Mouse (Mus musculus) heart, postnatal 0 days (tissue): Measurements from ENCODE around the gene Sap30l.

Experiments used
- CTCF ChIP-seq: IDR thresholded peaks from 2 replicates; pipeline ENCODE4 v1.5.1; 2016; ENCODE audit warnings: antibody characterized with exemption, control low read depth, low read depth
- EP300 ChIP-seq: IDR thresholded peaks from 2 replicates; pipeline ENCODE4 v1.6.1; 2016; ENCODE audit warnings: antibody characterized with exemption, low read depth

DNA sequence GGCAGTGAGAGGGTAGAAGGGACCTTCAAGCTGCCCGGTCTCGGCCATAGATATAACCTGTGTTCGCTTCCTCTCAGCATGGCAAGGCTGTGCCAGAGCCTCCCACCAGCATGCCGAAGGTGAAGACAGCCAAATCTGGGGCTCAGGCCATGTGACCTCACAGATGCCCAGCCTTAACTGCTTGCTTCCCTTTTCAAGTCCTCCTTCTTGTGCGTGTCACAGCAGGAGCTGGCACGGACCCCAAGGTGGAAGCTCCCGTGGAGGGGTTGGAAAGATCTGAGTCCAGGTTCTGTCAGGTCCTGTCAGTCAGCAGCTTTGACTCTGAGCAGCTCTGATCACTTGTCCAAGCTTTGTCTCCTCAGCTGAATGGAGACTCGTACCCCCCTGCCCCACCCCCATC lies 29.8 kb upstream of the Sap30l start:
- TF ChIP-seq EP300 = no peak
- TF ChIP-seq CTCF = no peak
